ENCODE assay signal across 12 mouse cellular contexts in genomic region chr4:133261641-133262374, GRCm38 (mm10). TPM values are rescaled to one million over a fixed set of nuclear protein-coding genes. Genes with fewer than 3 reads are reported as not detected.
DNase-seq lines count a peak whose midpoint lies in the region; ATAC-seq and TF ChIP-seq lines count a peak whose summit lies in the region.
"Had no signal": no experiment of that assay in that cellular context is flagged by ENCODE, and none has a peak within 500 bp of the region (broad histone marks: within the 10 kb centered on the region; RNA-seq: fewer than 3 reads in every experiment).

No protein-coding gene starts in this region.

- DNase-seq in spleen, adult 2 months (ENCODE audit: low read depth in 1 of 2, low spot score in 2 of 2): peak in 1 of 2 experiments; percentile 30
- no peak for DNase-seq in spleen, postnatal 14 days (ENCODE audit: low spot score in 2 of 2)
- peak; percentile 75 for DNase-seq in thymus, postnatal 4 days
- no peak for DNase-seq in forebrain, postnatal 0 days
- no peak for DNase-seq in layer of hippocampus, adult 11-12 months (ENCODE audit: low spot score)
- DNase-seq: cerebellum, postnatal 25 days had no signal

- peaks cover 14% of the 10 kb centered on the region for H3K36me3 ChIP-seq in spleen, adult 2 months (ENCODE audit: control insufficient read depth, insufficient read depth, low read length)
- H3K36me3 ChIP-seq in embryonic facial prominence, embryonic 12.5 days: peaks cover 37% of the 10 kb centered on the region
- H3K36me3 ChIP-seq in megakaryocyte, embryonic 14.5 days (replicated peaks; ENCODE audit: low read length): peaks cover 29% of the 10 kb centered on the region
- peaks cover 31% of the 10 kb centered on the region for H3K36me3 ChIP-seq in forebrain, postnatal 0 days (ENCODE audit: insufficient read depth)

- H3K27ac ChIP-seq in spleen, adult 2 months (ENCODE audit: insufficient read depth, low read length): 0 out of 2 replicates have a peak overlapping the region, but pooled peaks have one; percentile 11
- no peak overlapping the region for H3K27ac ChIP-seq in embryonic facial prominence, embryonic 12.5 days
- no peak overlapping the region for H3K27ac ChIP-seq in forebrain, postnatal 0 days (ENCODE audit: low read depth, low read length)
- H3K27ac ChIP-seq: midbrain, embryonic 12.5 days had no signal

- H3K4me1 ChIP-seq in spleen, adult 2 months (ENCODE audit: control insufficient read depth, insufficient read depth, insufficient read length): no peaks in the 10 kb centered on the region; the same call in 1 of the 2 replicates
- H3K4me1 ChIP-seq in embryonic facial prominence, embryonic 12.5 days: peaks cover 4% of the 10 kb centered on the region; the same call in 1 of the 2 replicates
- peaks cover 51% of the 10 kb centered on the region for H3K4me1 ChIP-seq in megakaryocyte, embryonic 14.5 days
- H3K4me1 ChIP-seq in forebrain, postnatal 0 days (ENCODE audit: insufficient read depth): no peaks in the 10 kb centered on the region
- H3K4me1 ChIP-seq: midbrain, embryonic 12.5 days had no signal

- no peak for ATAC-seq in embryonic facial prominence, embryonic 12.5 days (ENCODE audit: insufficient number of reproducible peaks, insufficient read depth, low FRiP score, low TSS enrichment)
- ATAC-seq in forebrain, postnatal 0 days: no peak
- ATAC-seq in cerebellum, adult (ENCODE audit: insufficient number of reproducible peaks, low FRiP score, low TSS enrichment): no peak

- 0 out of 2 replicates have a peak overlapping the region, but pooled peaks have one; percentile 15 for H3K9ac ChIP-seq in embryonic facial prominence, embryonic 12.5 days
- H3K9ac ChIP-seq in forebrain, postnatal 0 days: no peak overlapping the region
- H3K9ac ChIP-seq: midbrain, embryonic 12.5 days had no signal

- peaks cover 5% of the 10 kb centered on the region; the same call in 1 of the 2 replicates for H3K9me3 ChIP-seq in embryonic facial prominence, embryonic 12.5 days
- no peaks in the 10 kb centered on the region for H3K9me3 ChIP-seq in megakaryocyte, embryonic 14.5 days
- no peaks in the 10 kb centered on the region for H3K9me3 ChIP-seq in forebrain, postnatal 0 days (ENCODE audit: low read length)

- H3K27me3 ChIP-seq in spleen, adult 2 months (ENCODE audit: control insufficient read depth, insufficient read depth, low read length): no peaks in the 10 kb centered on the region
- peaks cover 12% of the 10 kb centered on the region for H3K27me3 ChIP-seq in embryonic facial prominence, embryonic 12.5 days
- peaks cover 46% of the 10 kb centered on the region for H3K27me3 ChIP-seq in megakaryocyte, embryonic 14.5 days (replicated peaks)
- 0 out of 2 replicates have a peak, but pooled peaks cover 4% of the 10 kb centered on the region for H3K27me3 ChIP-seq in forebrain, postnatal 0 days (ENCODE audit: insufficient read depth, low read length)

- 21% methylated on average over 10 of the region's 10 CpGs for WGBS in spleen, adult 2 months
- WGBS in embryonic facial prominence, embryonic 12.5 days: 35% methylated on average over 10 of the region's 10 CpGs
- WGBS in forebrain, postnatal 0 days: 52% methylated on average over 10 of the region's 10 CpGs

- TF ChIP-seq POLR2A in spleen, adult 2 months (IDR thresholded peaks at IDR 0.05; ENCODE audit: low read depth, low read length): no peak

- H3K4me2 ChIP-seq in embryonic facial prominence, embryonic 12.5 days (replicated peaks): peak overlapping the region; percentile 16; the same call in 1 of the 2 replicates
- no peak overlapping the region for H3K4me2 ChIP-seq in forebrain, postnatal 0 days (ENCODE audit: low read depth)
- H3K4me2 ChIP-seq: midbrain, embryonic 12.5 days had no signal

- H3K4me3 ChIP-seq in spleen, adult 2 months (ENCODE audit: extremely low read depth, insufficient read depth, insufficient read length): no peak overlapping the region
- H3K4me3 ChIP-seq in embryonic facial prominence, embryonic 12.5 days: no peak overlapping the region
- peak overlapping the region; percentile 81 for H3K4me3 ChIP-seq in megakaryocyte, embryonic 14.5 days (replicated peaks)
- no peak overlapping the region for H3K4me3 ChIP-seq in forebrain, postnatal 0 days (ENCODE audit: low read depth, low read length)
- H3K4me3 ChIP-seq: midbrain, embryonic 12.5 days had no signal

- no peak for TF ChIP-seq CTCF in spleen, adult 2 months (IDR thresholded peaks at IDR 0.05; ENCODE audit: extremely low read depth, insufficient read depth, insufficient read length, insufficient replicate concordance)
- TF ChIP-seq CTCF in forebrain, postnatal 0 days (IDR thresholded peaks at IDR 0.05; ENCODE audit: low read depth): no peak

RNA-seq across cellular contexts. Expression of gene Sytl1, which starts 1.1 kb away (rescaled TPM):
- polyA plus RNA-seq in spleen, adult 2 months (2012; rRNA removed): 6.8 and 7.1 TPM in 2 replicates
- polyA plus RNA-seq in embryonic facial prominence, embryonic 12.5 days (2016; fragmentation: Nextera tagmentation; extraction: Ambion mirVana): 2.3 and 2.8 TPM in 2 replicates
- polyA plus RNA-seq in megakaryocyte, embryonic 14.5 days (2012; ENCODE audit: insufficient read depth, low replicate concordance): 6.0 TPM in 1 of 2 replicates, not detected in the other
- 0.69 TPM in 1 of 2 replicates, not detected in the other for total RNA-seq in forebrain, postnatal 0 days (2014; rRNA removed)
- polyA plus RNA-seq in forebrain, postnatal 0 days (2015; fragmentation: Nextera tagmentation; extraction: Ambion mirVana): 0.14 and 0.52 TPM in 2 replicates

RNA-seq across cellular contexts. Expression of gene Tmem222, which starts 15.8 kb away (rescaled TPM):
- 58.0 and 61.0 TPM in 2 replicates for polyA plus RNA-seq in spleen, adult 2 months (2012; rRNA removed)
- polyA plus RNA-seq in embryonic facial prominence, embryonic 12.5 days (2016; fragmentation: Nextera tagmentation; extraction: Ambion mirVana): 80.2 and 81.8 TPM in 2 replicates
- polyA plus RNA-seq in megakaryocyte, embryonic 14.5 days (2012; ENCODE audit: insufficient read depth, low replicate concordance): 5.8 and 12.2 TPM in 2 replicates
- 108 and 125 TPM in 2 replicates for total RNA-seq in forebrain, postnatal 0 days (2014; rRNA removed)
- polyA plus RNA-seq in forebrain, postnatal 0 days (2015; fragmentation: Nextera tagmentation; extraction: Ambion mirVana): 146 and 157 TPM in 2 replicates

RNA-seq across cellular contexts. Expression of gene Map3k6, which starts 21.2 kb away (rescaled TPM):
- 4.0 and 5.8 TPM in 2 replicates for polyA plus RNA-seq in spleen, adult 2 months (2012; rRNA removed)
- polyA plus RNA-seq in embryonic facial prominence, embryonic 12.5 days (2016; fragmentation: Nextera tagmentation; extraction: Ambion mirVana): 2.6 and 2.7 TPM in 2 replicates
- polyA plus RNA-seq in megakaryocyte, embryonic 14.5 days (2012; ENCODE audit: insufficient read depth, low replicate concordance): 4.1 and 11.6 TPM in 2 replicates
- total RNA-seq in forebrain, postnatal 0 days (2014; rRNA removed): 4.7 and 7.2 TPM in 2 replicates
- 4.3 and 4.4 TPM in 2 replicates for polyA plus RNA-seq in forebrain, postnatal 0 days (2015; fragmentation: Nextera tagmentation; extraction: Ambion mirVana)

RNA-seq across cellular contexts. Expression of gene Gpr3, which starts 49.5 kb away (rescaled TPM):
- 0.02 TPM in 1 of 2 replicates, not detected in the other for polyA plus RNA-seq in spleen, adult 2 months (2012; rRNA removed)
- 0.13 TPM in 1 of 2 replicates, not detected in the other for polyA plus RNA-seq in embryonic facial prominence, embryonic 12.5 days (2016; fragmentation: Nextera tagmentation; extraction: Ambion mirVana)
- polyA plus RNA-seq in megakaryocyte, embryonic 14.5 days (2012; ENCODE audit: insufficient read depth, low replicate concordance): not detected in 2 replicates
- 1.1 and 2.2 TPM in 2 replicates for total RNA-seq in forebrain, postnatal 0 days (2014; rRNA removed)
- 2.6 and 2.7 TPM in 2 replicates for polyA plus RNA-seq in forebrain, postnatal 0 days (2015; fragmentation: Nextera tagmentation; extraction: Ambion mirVana)
- total RNA-seq: gastrocnemius, postnatal 36 days had no signal
- polyA plus RNA-seq: intestine, embryonic 14.5 days had no signal

RNA-seq across cellular contexts. Expression of gene Cd164l2, which starts 49.9 kb away (rescaled TPM):
- polyA plus RNA-seq in spleen, adult 2 months (2012; rRNA removed): 0.19 and 0.54 TPM in 2 replicates
- polyA plus RNA-seq in embryonic facial prominence, embryonic 12.5 days (2016; fragmentation: Nextera tagmentation; extraction: Ambion mirVana): 2.2 and 3.7 TPM in 2 replicates
- polyA plus RNA-seq in megakaryocyte, embryonic 14.5 days (2012; ENCODE audit: insufficient read depth, low replicate concordance): 1.7 and 2.5 TPM in 2 replicates
- total RNA-seq in forebrain, postnatal 0 days (2014; rRNA removed): 2.8 and 4.6 TPM in 2 replicates
- polyA plus RNA-seq in forebrain, postnatal 0 days (2015; fragmentation: Nextera tagmentation; extraction: Ambion mirVana): 4.2 and 6.1 TPM in 2 replicates
